Comparison of ENCODE assay signal across 8 mouse cellular contexts in genomic region chr3:95893126-95893525, GRCm38 (mm10). TPM values are rescaled to one million over a fixed set of nuclear protein-coding genes. Genes with fewer than 3 reads are reported as not detected.
A peak's percentile ranks its signal among the peaks of the same experiment; 100 is the strongest.
DNase-seq lines count a peak whose midpoint lies in the region; ATAC-seq and TF ChIP-seq lines count a peak whose summit lies in the region.

No protein-coding gene starts in this region.

- peaks cover 32% of the 10 kb centered on the region for H3K4me1 ChIP-seq in heart, embryonic 16.5 days (ENCODE audit: control insufficient read depth, insufficient read depth, low read length)
- H3K4me1 ChIP-seq in liver, postnatal 0 days (ENCODE audit: insufficient read depth), result peaks cover 32% of the 10 kb centered on the region
- H3K4me1 ChIP-seq in stomach, embryonic 14.5 days (ENCODE audit: control insufficient read depth, insufficient read depth, low read length), result peaks cover 24% of the 10 kb centered on the region; the same call in 1 of the 2 replicates

- WGBS in heart, embryonic 16.5 days, result 18% methylated on average over 7 of the region's 7 CpGs
- WGBS in liver, postnatal 0 days (ENCODE audit: insufficient replicate concordance), result 15% methylated on average over 7 of the region's 7 CpGs
- 16% methylated on average over 7 of the region's 7 CpGs for WGBS in stomach, embryonic 14.5 days

- H3K9me3 ChIP-seq in heart, embryonic 16.5 days (replicated peaks; ENCODE audit: control insufficient read depth, low read length), result no peaks in the 10 kb centered on the region
- no peaks in the 10 kb centered on the region for H3K9me3 ChIP-seq in liver, postnatal 0 days (ENCODE audit: low read length)
- H3K9me3 ChIP-seq in stomach, embryonic 14.5 days (ENCODE audit: control insufficient read depth, low read depth, low read length), result no peaks in the 10 kb centered on the region

- H3K27ac ChIP-seq in heart, embryonic 16.5 days (ENCODE audit: low read length), result peak overlapping the region; percentile 97
- peak overlapping the region; percentile 62 for H3K27ac ChIP-seq in liver, postnatal 0 days (ENCODE audit: low read depth)
- peak overlapping the region; percentile 84 for H3K27ac ChIP-seq in stomach, embryonic 14.5 days (ENCODE audit: low read length)

- H3K4me2 ChIP-seq in heart, embryonic 16.5 days (ENCODE audit: low read depth, low read length), result peak overlapping the region; percentile 60
- H3K4me2 ChIP-seq in liver, postnatal 0 days (ENCODE audit: low read depth, low read length), result peak overlapping the region; percentile 94
- peak overlapping the region; percentile 57 for H3K4me2 ChIP-seq in stomach, embryonic 14.5 days (replicated peaks; ENCODE audit: low read depth, low read length)

- H3K27me3 ChIP-seq in heart, embryonic 16.5 days (ENCODE audit: control insufficient read depth, insufficient read depth, low read length), result no peaks in the 10 kb centered on the region
- H3K27me3 ChIP-seq in liver, postnatal 0 days (ENCODE audit: insufficient read depth, low read length), result no peaks in the 10 kb centered on the region
- no peaks in the 10 kb centered on the region for H3K27me3 ChIP-seq in stomach, embryonic 14.5 days (ENCODE audit: control insufficient read depth, insufficient read depth, low read length)

- peak; percentile 43 for DNase-seq in thymus, postnatal 14 days
- no peak for DNase-seq in thymus, postnatal 10 days (ENCODE audit: low spot score in 2 of 2)
- DNase-seq in liver, postnatal 0 days, result no peak
- no peak for DNase-seq in cerebellum, postnatal 36 days
- DNase-seq in left cerebral cortex, adult 11 months (ENCODE audit: low spot score), result no peak
- DNase-seq in gastrocnemius, postnatal 14 days, result no peak

- ATAC-seq in heart, embryonic 16.5 days (replicated peaks; ENCODE audit: extremely low read depth, insufficient read depth, low FRiP score), result no peak
- no peak for ATAC-seq in liver, postnatal 0 days
- no peak for ATAC-seq in stomach, embryonic 14.5 days (ENCODE audit: insufficient number of reproducible peaks, insufficient read depth, low FRiP score, low read depth)

- intact Hi-C loops in gastrocnemius, postnatal 14 days (cut with DNase I; ENCODE audit: low total_unique reads), result no loop called here

- H3K4me3 ChIP-seq in heart, embryonic 16.5 days (ENCODE audit: low read length), result peak overlapping the region; percentile 66
- peak overlapping the region; percentile 75 for H3K4me3 ChIP-seq in liver, postnatal 0 days (ENCODE audit: low read depth, low read length)
- peak overlapping the region; percentile 66 for H3K4me3 ChIP-seq in stomach, embryonic 14.5 days (ENCODE audit: low read depth, low read length)

- no peak for TF ChIP-seq CTCF in liver, postnatal 0 days (IDR thresholded peaks at IDR 0.05; ENCODE audit: low read depth)

- TF ChIP-seq EP300 in liver, postnatal 0 days (IDR thresholded peaks at IDR 0.05; ENCODE audit: low read depth), result no peak

- peaks cover 5% of the 10 kb centered on the region; the same call in 1 of the 2 replicates for H3K36me3 ChIP-seq in heart, embryonic 16.5 days (ENCODE audit: control insufficient read depth, insufficient read depth)
- 0 out of 2 replicates have a peak, but pooled peaks cover 4% of the 10 kb centered on the region for H3K36me3 ChIP-seq in liver, postnatal 0 days (replicated peaks; ENCODE audit: insufficient read depth, low read length)
- H3K36me3 ChIP-seq in stomach, embryonic 14.5 days (ENCODE audit: control insufficient read depth, insufficient read depth, low read length), result no peaks in the 10 kb centered on the region; the same call in 1 of the 2 replicates

- peak overlapping the region; percentile 72 for H3K9ac ChIP-seq in heart, embryonic 16.5 days (ENCODE audit: low read length)
- H3K9ac ChIP-seq in liver, postnatal 0 days (replicated peaks), result 0 out of 2 replicates have a peak overlapping the region, but pooled peaks have one; percentile 27
- H3K9ac ChIP-seq in stomach, embryonic 14.5 days (replicated peaks; ENCODE audit: low read depth, low read length), result no peak overlapping the region; the same call in 1 of the 2 replicates

RNA-seq across cellular contexts. Expression of gene Aph1a, which starts 0.6 kb away (rescaled TPM):
- polyA plus RNA-seq in heart, embryonic 16.5 days (2015; fragmentation: Nextera tagmentation; extraction: Ambion mirVana), result 31.1 and 31.8 TPM in 2 replicates
- 17.1 and 22.9 TPM in 2 replicates for polyA plus RNA-seq in liver, postnatal 0 days (2015; fragmentation: Nextera tagmentation; extraction: Ambion mirVana)
- polyA plus RNA-seq in stomach, embryonic 14.5 days (2014; fragmentation: Nextera tagmentation; extraction: Ambion mirVana), result 32.7 and 40.2 TPM in 2 replicates
- total RNA-seq in gastrocnemius, postnatal 14 days (2021), result 10 to 100 TPM; 53.0 to 56.6 TPM

RNA-seq across cellular contexts. Expression of gene BC028528, which starts 1.3 kb away (rescaled TPM):
- polyA plus RNA-seq in heart, embryonic 16.5 days (2015; fragmentation: Nextera tagmentation; extraction: Ambion mirVana), result 41.5 and 48.6 TPM in 2 replicates
- polyA plus RNA-seq in liver, postnatal 0 days (2015; fragmentation: Nextera tagmentation; extraction: Ambion mirVana), result 7.6 and 7.9 TPM in 2 replicates
- polyA plus RNA-seq in stomach, embryonic 14.5 days (2014; fragmentation: Nextera tagmentation; extraction: Ambion mirVana), result 26.7 and 28.0 TPM in 2 replicates
- 10 to 100 TPM; 14.2 to 17.0 TPM for total RNA-seq in gastrocnemius, postnatal 14 days (2021)

RNA-seq across cellular contexts. Expression of gene Ciart, which starts 11.1 kb away (rescaled TPM):
- 3.8 and 4.8 TPM in 2 replicates for polyA plus RNA-seq in heart, embryonic 16.5 days (2015; fragmentation: Nextera tagmentation; extraction: Ambion mirVana)
- 0.77 and 1.00 TPM in 2 replicates for polyA plus RNA-seq in liver, postnatal 0 days (2015; fragmentation: Nextera tagmentation; extraction: Ambion mirVana)
- polyA plus RNA-seq in stomach, embryonic 14.5 days (2014; fragmentation: Nextera tagmentation; extraction: Ambion mirVana), result 5.3 and 5.6 TPM in 2 replicates
- total RNA-seq in gastrocnemius, postnatal 14 days (2021), result 1 to 10 TPM in 1 of 2 experiments, under 1 TPM in 1; 0.90 to 1.7 TPM

RNA-seq across cellular contexts. Expression of gene Car14, which starts 11.4 kb away (rescaled TPM):
- 73.4 and 78.2 TPM in 2 replicates for polyA plus RNA-seq in heart, embryonic 16.5 days (2015; fragmentation: Nextera tagmentation; extraction: Ambion mirVana)
- 15.2 and 17.3 TPM in 2 replicates for polyA plus RNA-seq in liver, postnatal 0 days (2015; fragmentation: Nextera tagmentation; extraction: Ambion mirVana)
- polyA plus RNA-seq in stomach, embryonic 14.5 days (2014; fragmentation: Nextera tagmentation; extraction: Ambion mirVana), result 2.9 and 3.3 TPM in 2 replicates
- 10 to 100 TPM; 39.2 to 64.9 TPM for total RNA-seq in gastrocnemius, postnatal 14 days (2021)

RNA-seq across cellular contexts. Expression of gene Mrps21, which starts 21.8 kb away (rescaled TPM):
- polyA plus RNA-seq in heart, embryonic 16.5 days (2015; fragmentation: Nextera tagmentation; extraction: Ambion mirVana), result 356 and 374 TPM in 2 replicates
- polyA plus RNA-seq in liver, postnatal 0 days (2015; fragmentation: Nextera tagmentation; extraction: Ambion mirVana), result 145 and 157 TPM in 2 replicates
- 339 and 352 TPM in 2 replicates for polyA plus RNA-seq in stomach, embryonic 14.5 days (2014; fragmentation: Nextera tagmentation; extraction: Ambion mirVana)
- 100 to 1,000 TPM; 262 to 274 TPM for total RNA-seq in gastrocnemius, postnatal 14 days (2021)
